Mouse (Mus musculus) heart, embryonic 16.5 days (tissue): ENCODE results near the gene Asb12. TPM values are rescaled to one million over a fixed set of nuclear protein-coding genes. Genes with fewer than 3 reads are reported as not detected.
A peak's percentile ranks its signal among the peaks of the same experiment; 100 is the strongest.
"Not testable (repeated sequence)": the region's sequence is repeated elsewhere in the genome, so short reads cannot be mapped to it uniquely, and the experiment has no call there.

ENCODE experiments used
- ATAC-seq: fragments of 200-750 bp; cut with Nextera tagmentation; replicated peaks from 2 replicates; pipeline ENCODE4 v1.8.0; 2017; ENCODE audit warnings: moderate number of reproducible peaks; ENCODE audit not compliant: insufficient read depth, low FRiP score; ENCODE audit errors: extremely low read depth
- H3K27ac ChIP-seq: fragments of 300-500 bp; sonication (generic); 2 replicates; pipeline ENCODE4 v1.5.1; 2014; ENCODE audit warnings: mild to moderate bottlenecking, low read length, control low read depth, moderate library complexity
- H3K27me3 ChIP-seq: fragments of 300-500 bp; sonication (generic); 2 replicates; pipeline ENCODE4 v1.6.1; 2014; ENCODE audit warnings: low read length, mixed read lengths; ENCODE audit not compliant: control insufficient read depth, insufficient read depth
- H3K36me3 ChIP-seq: fragments of 300-500 bp; sonication (generic); 2 replicates; pipeline ENCODE4 v1.6.1; 2014; ENCODE audit not compliant: control insufficient read depth, insufficient read depth
- H3K4me1 ChIP-seq: fragments of 300-500 bp; sonication (generic); 2 replicates; pipeline ENCODE4 v1.6.1; 2014; ENCODE audit warnings: low read length, mixed read lengths; ENCODE audit not compliant: control insufficient read depth, insufficient read depth
- H3K4me2 ChIP-seq: fragments of 300-500 bp; sonication (generic); 2 replicates; pipeline ENCODE4 v1.6.1; 2014; ENCODE audit warnings: low read depth, mild to moderate bottlenecking, control low read depth, low read length
- H3K4me3 ChIP-seq: fragments of 300-500 bp; sonication (generic); 2 replicates; pipeline ENCODE4 v1.5.1; 2014; ENCODE audit warnings: mild to moderate bottlenecking, control low read depth, low read length
- H3K9ac ChIP-seq: fragments of 300-500 bp; sonication (generic); 2 replicates; pipeline ENCODE4 v1.6.1; 2014; ENCODE audit warnings: low read length, control low read depth
- H3K9me3 ChIP-seq: fragments of 300-500 bp; sonication (generic); replicated peaks from 2 replicates; pipeline ENCODE4 v1.6.1; 2016; ENCODE audit warnings: low read length; ENCODE audit not compliant: control insufficient read depth
- WGBS: fragments of 180-500 bp; shearing (Covaris S2); extraction: QIAGEN DNeasy Blood & Tissue Kit; methylation state at CpG from one replicate; pipeline ENCODE4 v1.1.7; 2014; 5-methylcytosine and 5-hydroxymethylcytosine counted together
- polyA plus RNA-seq: library from polyadenylated mRNA; unstranded; fragments of >200 nt; fragmentation: Nextera tagmentation; extraction: Ambion mirVana; gene quantifications from 2 replicates; pipeline ENCODE4 v1.2.1, GENCODE M21; 2015

The Asb12 gene
- 3.8 TPM in 2 replicates for polyA plus RNA-seq

- no peak for ATAC-seq
- WGBS: 83% methylated on average over 2 of the region's 2 CpGs
Observed at GRCm38 (mm10) chrX:95557887-95558286, at the start of gene Asb12, which contains the start of gene Pfn5. Gene Asb12, minus strand, starts transcription at chrX:95557987. Gene Pfn5, plus strand, starts transcription at chrX:95558104.

GRCm38 (mm10) chrX:95600609-95601008 lies 42.8 kb upstream of the Asb12 start:
- WGBS: 31% methylated on average over 5 of the region's 5 CpGs
- Histone ChIP-seq H3K27me3 (no peaks in the 10 kb centered on the region), H3K4me3 (no peak overlapping the region), H3K4me2 (no peak overlapping the region), H3K36me3 (no peaks in the 10 kb centered on the region), H3K9ac (no peak overlapping the region), H3K9me3 (no peaks in the 10 kb centered on the region), H3K4me1 (no peaks in the 10 kb centered on the region), H3K27ac (no peak overlapping the region)
- no peak; the same call in 1 of the 2 replicates for ATAC-seq

More at GRCm38 (mm10) chrX:95557887-95558286, at the start of gene Asb12, which contains the start of gene Pfn5:
- Histone ChIP-seq H3K4me3 (no peak within 1 kb of the TSS), H3K9ac (no peak within 1 kb of the TSS), H3K27me3 (no peaks in the 10 kb centered on the region), H3K9me3 (0 out of 2 replicates have a peak, but pooled peaks cover 4% of the 10 kb centered on the region), H3K4me2 (no peak within 1 kb of the TSS), H3K36me3 (no peaks in the 10 kb centered on the region), H3K27ac (no peak within 1 kb of the TSS), H3K4me1 (no peaks in the 10 kb centered on the region)

- no peaks in the 10 kb centered on the region for H3K4me1 ChIP-seq
- WGBS: 58% methylated on average over 4 of the region's 4 CpGs
- H3K9me3 ChIP-seq: no peaks in the 10 kb centered on the region
- H3K36me3 ChIP-seq: no peaks in the 10 kb centered on the region
- no peak overlapping the region for H3K4me3 ChIP-seq
- H3K27me3 ChIP-seq: no peaks in the 10 kb centered on the region
- H3K27ac ChIP-seq: no peak overlapping the region
- H3K9ac ChIP-seq: no peak overlapping the region
- ATAC-seq: no peak
- H3K4me2 ChIP-seq: no peak overlapping the region
Observed at GRCm38 (mm10) chrX:95554321-95554720, 3.5 kb downstream of the Asb12 start.

- H3K9me3 ChIP-seq, H3K4me2 ChIP-seq, ATAC-seq, H3K9ac ChIP-seq, H3K27me3 ChIP-seq, H3K4me1 ChIP-seq, H3K4me3 ChIP-seq, H3K27ac ChIP-seq, H3K36me3 ChIP-seq: not testable (repeated sequence)
- 88% methylated on average over 2 of the region's 2 CpGs for WGBS
Observed at GRCm38 (mm10) chrX:95535493-95535892, 22.3 kb downstream of the Asb12 start.

- Histone ChIP-seq H3K27ac (no peak overlapping the region), H3K4me1 (no peaks in the 10 kb centered on the region), H3K4me3 (no peak overlapping the region), H3K36me3 (no peaks in the 10 kb centered on the region), H3K4me2 (no peak overlapping the region), H3K27me3 (no peaks in the 10 kb centered on the region), H3K9me3 (no peaks in the 10 kb centered on the region), H3K9ac (no peak overlapping the region)
- 70% methylated on average over 2 of the region's 2 CpGs for WGBS
- ATAC-seq: no peak
Observed at GRCm38 (mm10) chrX:95525166-95525565, 32.6 kb downstream of the Asb12 start.

GRCm38 (mm10) chrX:95523883-95524282 lies 33.9 kb downstream of the Asb12 start:
- Histone ChIP-seq H3K27ac (no peak overlapping the region), H3K9ac (no peak overlapping the region), H3K4me1 (no peaks in the 10 kb centered on the region), H3K9me3 (no peaks in the 10 kb centered on the region), H3K4me2 (no peak overlapping the region), H3K36me3 (no peaks in the 10 kb centered on the region), H3K4me3 (no peak overlapping the region), H3K27me3 (no peaks in the 10 kb centered on the region)
- no peak for ATAC-seq

- no peak for ATAC-seq
- H3K4me1 ChIP-seq: no peaks in the 10 kb centered on the region
- 51% methylated on average over 3 of the region's 3 CpGs for WGBS
- no peak overlapping the region for H3K27ac ChIP-seq
- no peak overlapping the region for H3K4me2 ChIP-seq
- H3K27me3 ChIP-seq: no peaks in the 10 kb centered on the region
- no peaks in the 10 kb centered on the region for H3K9me3 ChIP-seq
- H3K4me3 ChIP-seq: no peak overlapping the region
- H3K36me3 ChIP-seq: no peaks in the 10 kb centered on the region
- no peak overlapping the region for H3K9ac ChIP-seq
Observed at GRCm38 (mm10) chrX:95457166-95457565, 100.6 kb downstream of the Asb12 start.

- Histone ChIP-seq H3K4me3 (no peak overlapping the region), H3K27me3 (no peaks in the 10 kb centered on the region), H3K9me3 (no peaks in the 10 kb centered on the region), H3K4me2 (no peak overlapping the region), H3K9ac (no peak overlapping the region), H3K27ac (no peak overlapping the region), H3K4me1 (peaks cover 12% of the 10 kb centered on the region), H3K36me3 (no peaks in the 10 kb centered on the region)
- no peak for ATAC-seq
- 37% methylated on average over 2 of the region's 2 CpGs for WGBS
Observed at GRCm38 (mm10) chrX:95445866-95446265, 111.9 kb downstream of the Asb12 start.

GRCm38 (mm10) chrX:95445141-95445540 lies 112.6 kb downstream of the Asb12 start:
- peak overlapping the region; percentile 22; the same call in 1 of the 2 replicates for H3K9ac ChIP-seq
- peak overlapping the region; percentile 68 for H3K27ac ChIP-seq
- H3K9me3 ChIP-seq: no peaks in the 10 kb centered on the region
- peak overlapping the region; percentile 58 for H3K4me2 ChIP-seq
- ATAC-seq: no peak
- H3K4me1 ChIP-seq: peaks cover 12% of the 10 kb centered on the region
- no peaks in the 10 kb centered on the region for H3K27me3 ChIP-seq
- H3K4me3 ChIP-seq: peak overlapping the region; percentile 67
- WGBS: 33% methylated on average over 3 of the region's 3 CpGs
- no peaks in the 10 kb centered on the region for H3K36me3 ChIP-seq
